Mouse (Mus musculus) liver, adult 2 months (tissue): Measurements from ENCODE around the gene Peak1.

Experiments
- CTCF ChIP-seq: fragments of 200-500 bp; IDR thresholded peaks from 2 replicates; pipeline ENCODE4 v1.5.1; 2011; ENCODE audit warnings: low read depth, low read length, control low read depth
- POLR2A ChIP-seq: fragments of 200-500 bp; IDR thresholded peaks from 2 replicates; pipeline ENCODE4 v1.6.1; 2011; ENCODE audit warnings: low read length, control low read depth; ENCODE audit not compliant: insufficient read depth; ENCODE audit errors: extremely low read depth

DNA sequence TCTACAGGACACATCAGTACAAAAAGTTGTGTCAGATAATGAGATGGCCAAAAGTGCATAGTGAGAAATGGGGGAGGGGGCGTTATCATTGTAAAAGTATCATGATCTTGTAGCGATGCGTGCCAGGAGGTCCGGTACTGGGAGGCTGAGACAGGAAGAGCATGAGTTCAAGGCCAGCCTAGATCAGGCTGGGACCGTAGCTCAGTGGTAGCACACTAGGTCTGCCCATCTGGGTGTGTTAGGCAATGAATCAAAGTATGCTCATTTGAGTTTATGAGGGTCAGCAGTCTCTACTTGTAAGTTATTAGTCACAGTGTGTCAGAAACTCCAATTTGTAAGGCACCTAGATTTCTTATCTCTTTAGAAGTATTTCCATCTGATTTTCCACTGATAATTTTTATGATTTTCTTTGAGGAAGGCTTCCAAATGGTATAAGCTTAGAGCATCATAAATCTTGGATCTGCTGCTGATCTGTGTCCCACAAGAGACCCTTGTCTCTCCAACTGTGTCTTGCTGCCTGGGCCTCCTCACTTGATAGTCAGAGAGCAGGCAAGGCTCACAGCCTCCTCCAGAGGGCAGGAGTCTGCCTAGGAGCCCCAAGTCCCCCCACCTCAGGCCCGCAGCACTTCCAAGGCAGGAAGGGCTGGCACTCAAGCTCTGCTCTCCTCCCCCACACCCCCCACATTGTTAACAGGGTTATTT, 238.3 kb downstream of the Peak1 start:
- TF ChIP-seq CTCF (0 out of 2 replicates have a peak, but pooled peaks have one; percentile 16), POLR2A (no peak)
